Mouse (Mus musculus): Measurements from ENCODE around the gene Tor1b.
"Not testable (repeated sequence)": the region's sequence is repeated elsewhere in the genome, so short reads cannot be mapped to it uniquely, and the experiment has no call there.

The Tor1b gene

DNA sequence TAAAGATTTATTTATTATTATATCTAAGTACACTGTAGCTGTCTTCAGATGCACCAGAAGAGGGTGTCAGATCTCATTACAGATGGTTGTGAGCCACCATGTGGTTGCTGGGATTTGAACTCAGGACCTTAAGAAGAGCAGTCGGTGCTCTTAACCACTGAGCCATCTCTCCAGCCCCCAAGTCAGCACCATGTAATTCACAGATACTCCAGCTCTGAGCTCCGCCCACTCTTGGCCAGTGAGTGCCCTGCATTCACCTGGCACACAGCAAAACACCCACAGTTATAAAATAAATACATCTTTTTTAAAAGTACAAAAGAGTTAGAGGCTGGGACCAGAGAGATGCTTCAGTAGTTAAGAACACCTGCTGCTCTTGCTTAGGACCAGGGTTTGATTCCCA lies 21.9 kb upstream of the Tor1b start:
- DNase-seq (ENCODE audit: low read depth, low spot score), result not testable (repeated sequence)

DNA sequence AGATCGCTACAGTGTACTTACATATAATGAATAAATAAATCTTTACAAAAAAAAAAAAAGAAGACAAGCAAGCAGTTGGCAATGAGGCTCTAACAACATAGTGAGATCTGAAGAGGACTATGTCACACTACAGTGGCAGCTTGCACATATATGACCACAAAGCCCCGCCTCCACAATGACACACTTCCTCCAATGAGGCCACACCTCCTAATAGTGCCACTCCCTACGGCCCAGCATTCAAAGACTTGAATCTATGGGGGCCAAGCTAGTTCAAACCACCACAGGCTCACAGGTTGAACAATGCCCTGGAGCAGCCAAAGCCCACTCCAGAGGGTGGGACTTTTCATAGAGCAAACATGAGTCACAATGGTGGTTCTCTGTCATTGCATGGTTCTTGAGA lies 20.8 kb upstream of the Tor1b start:
- DNase-seq (ENCODE audit: low read depth, low spot score), result no peak

DNA sequence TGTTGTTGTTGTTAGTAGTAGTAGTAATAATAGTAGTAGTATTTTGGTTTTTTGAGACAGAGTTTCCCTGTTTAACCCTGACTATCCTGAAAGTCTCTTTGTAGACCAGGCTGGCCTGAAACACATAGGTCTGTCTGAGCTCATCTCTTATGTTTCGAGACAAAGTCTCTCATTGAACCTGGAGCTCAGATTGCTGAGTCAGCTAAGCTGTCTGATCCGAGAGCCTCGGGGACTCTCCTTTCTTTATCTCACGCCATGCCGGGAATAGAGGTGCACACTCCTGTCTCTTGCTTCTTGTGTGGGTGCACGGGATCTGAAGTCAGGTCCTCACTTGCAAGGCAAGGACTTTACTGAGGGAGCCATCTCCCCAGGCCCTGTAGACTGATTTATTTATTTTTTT lies 19.7 kb upstream of the Tor1b start:
- DNase-seq (ENCODE audit: low read depth, low spot score), result no peak

DNA sequence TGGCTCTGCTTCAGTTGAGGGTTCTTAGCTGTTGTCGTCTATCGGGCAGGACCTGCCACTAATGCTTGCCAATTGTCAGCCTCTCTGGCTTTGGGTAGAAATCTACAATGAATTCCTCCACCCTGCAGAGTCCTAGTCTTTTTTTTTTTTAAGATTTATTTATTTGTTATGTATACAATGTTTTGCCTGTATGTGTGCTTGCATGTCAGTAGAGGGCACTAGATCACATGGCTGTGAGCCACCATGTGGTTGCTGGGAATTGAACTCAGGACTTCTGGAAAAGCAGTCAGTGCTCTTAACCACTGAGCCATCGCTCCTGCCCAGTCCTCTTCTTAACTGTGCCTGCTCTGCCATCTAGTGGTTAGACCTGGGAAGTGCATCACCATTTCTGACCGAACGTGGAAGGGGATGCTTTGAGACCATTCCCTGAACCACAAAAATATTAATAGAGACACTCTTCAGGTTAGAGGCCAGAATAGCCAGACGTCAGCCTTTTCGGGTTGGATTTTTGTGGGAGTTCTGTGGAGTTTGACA lies 18.8 kb upstream of the Tor1b start:
- DNase-seq (ENCODE audit: low read depth, low spot score), result peak; percentile 48

DNA sequence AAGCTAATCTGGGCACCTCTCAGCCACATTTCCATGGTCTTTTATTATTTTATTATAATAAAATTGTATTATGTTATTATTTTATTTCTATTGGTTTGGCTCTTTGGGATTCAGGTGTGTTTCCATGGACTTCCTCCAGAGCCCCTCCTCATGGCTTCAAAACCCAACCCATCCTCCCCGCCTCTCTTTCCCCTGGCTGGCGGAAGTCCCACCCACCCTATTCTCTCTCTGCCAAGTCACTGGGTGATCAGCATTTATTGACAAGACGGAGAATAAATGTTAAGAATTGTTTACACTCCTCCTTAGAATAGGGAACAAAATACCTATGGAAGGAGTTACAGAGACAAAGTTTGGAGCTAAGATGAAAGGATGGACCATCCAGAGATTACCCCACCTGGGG lies 16.0 kb upstream of the Tor1b start:
- no peak for DNase-seq (ENCODE audit: low read depth, low spot score)

DNA sequence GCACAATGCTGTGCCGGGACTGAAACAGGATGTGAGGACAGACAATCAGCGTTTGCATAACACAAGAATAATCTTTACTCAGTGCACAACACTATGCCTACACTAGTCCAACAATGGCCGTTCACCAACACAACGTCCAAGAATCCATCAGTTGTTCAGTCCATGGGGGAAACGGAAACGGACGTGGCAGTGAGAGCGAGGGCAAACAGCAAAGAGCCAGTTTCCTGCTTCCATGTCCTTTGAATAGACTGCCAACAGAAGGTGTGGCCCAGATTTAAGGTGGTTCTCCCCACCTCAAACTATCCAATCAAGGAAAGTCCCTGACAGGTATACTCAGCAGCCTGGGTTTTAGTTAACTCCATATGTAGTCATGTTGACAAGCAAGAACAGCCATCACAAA lies 15.0 kb upstream of the Tor1b start:
- no peak for DNase-seq (ENCODE audit: low read depth, low spot score)

DNA sequence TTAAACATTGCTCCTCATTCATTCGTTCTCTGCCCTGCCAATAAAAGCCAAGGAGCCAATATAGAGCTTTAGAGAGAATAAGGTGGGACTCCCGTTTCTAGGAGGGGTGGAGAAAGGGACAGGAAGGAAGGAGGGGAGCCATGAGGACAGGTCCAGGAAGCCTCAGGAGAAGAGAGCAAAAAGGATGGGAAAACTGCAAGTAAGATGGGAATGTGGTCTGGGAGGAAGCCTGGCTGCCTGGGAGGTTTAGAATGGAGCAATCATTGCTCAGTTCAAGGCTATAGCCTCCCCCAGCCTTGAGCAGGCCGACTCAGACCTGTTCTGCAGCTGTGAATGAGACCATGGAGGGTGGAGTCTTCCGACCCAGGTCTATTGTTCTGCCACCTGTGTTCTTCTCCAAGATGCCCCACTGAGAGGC lies 14.2 kb upstream of the Tor1b start:
- no peak for DNase-seq (ENCODE audit: low read depth, low spot score)

DNA sequence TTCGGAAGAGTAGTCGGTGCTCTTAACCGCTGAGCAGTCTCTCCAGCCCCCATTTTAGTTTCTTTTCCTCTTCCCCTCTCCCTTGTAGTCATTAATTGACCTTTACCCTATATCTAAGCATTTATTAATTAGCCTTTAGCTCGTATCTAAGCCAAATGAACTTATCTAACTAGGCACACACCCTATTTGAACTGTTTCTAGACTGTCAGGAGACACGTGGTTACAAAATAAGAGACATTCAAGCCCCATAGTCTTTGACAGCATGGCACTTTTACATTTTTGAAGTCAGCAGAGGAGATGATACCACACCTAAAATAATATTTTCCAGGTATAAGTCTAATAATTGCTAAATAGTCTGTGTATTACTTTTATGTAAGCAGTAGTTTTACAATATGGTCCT lies 11.2 kb upstream of the Tor1b start:
- DNase-seq (ENCODE audit: low read depth, low spot score), result no peak

DNA sequence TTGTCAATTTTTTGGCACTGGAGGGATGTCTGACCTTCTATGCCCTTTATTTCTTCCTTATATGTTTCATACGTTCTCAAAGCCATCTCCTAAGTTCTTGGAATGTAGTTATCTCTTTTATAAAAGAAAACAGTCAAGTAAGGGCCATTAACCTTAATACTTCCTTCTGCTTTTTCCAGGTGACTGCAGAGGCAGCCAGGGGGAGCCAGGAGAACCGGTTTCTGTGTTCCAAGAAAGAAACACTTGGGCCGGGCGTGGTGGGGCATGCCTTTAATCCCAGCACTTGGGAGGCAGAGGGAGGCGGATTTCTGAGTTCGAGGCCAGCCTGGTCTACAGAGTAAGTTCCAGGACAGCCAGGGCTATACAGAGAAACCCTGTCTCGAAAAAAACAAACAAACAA lies 10.6 kb upstream of the Tor1b start:
- not testable (repeated sequence) for DNase-seq (ENCODE audit: low read depth, low spot score)

DNA sequence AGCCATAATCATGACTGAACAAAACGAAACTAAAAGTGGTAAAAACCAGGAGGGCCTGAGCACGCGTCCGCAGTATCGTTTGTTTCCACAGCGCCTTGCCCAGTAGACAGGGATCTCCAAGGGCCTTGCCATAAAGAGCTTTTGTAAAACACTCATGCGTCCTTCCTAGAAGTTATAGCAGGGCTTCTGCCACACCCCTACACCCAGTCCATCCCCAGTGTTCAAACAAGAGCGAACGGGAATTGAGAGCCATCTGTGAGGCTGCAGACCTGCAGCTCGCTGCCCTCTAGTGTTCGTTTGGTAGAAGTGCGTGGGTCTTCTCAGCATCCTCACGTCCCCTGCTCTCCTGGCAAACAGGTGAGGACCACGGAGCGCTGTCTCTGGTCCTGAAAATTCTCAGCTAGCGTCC lies 10.2 kb upstream of the Tor1b start:
- peak; percentile 57 for DNase-seq (ENCODE audit: low read depth, low spot score)

DNA sequence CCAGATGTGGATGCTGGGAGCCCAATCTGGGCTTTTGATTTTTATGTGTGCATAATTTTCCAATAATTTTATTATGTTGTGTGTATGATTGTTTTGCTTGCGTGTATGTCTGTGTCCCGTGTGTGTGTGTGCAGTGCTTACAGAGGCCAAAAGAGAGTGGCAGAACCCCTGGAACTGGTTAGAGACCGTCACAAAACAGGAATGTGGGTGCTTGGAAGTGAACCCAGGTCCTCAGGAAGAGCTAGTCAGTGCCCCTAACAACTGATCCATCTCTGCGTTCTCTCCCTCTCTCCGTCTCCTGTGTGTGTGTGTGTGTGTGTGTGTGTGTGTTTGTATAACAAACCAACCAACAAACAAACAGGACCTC lies 319 bp upstream of the Tor1b start:
- no peak for DNase-seq (ENCODE audit: low read depth, low spot score)

DNA sequence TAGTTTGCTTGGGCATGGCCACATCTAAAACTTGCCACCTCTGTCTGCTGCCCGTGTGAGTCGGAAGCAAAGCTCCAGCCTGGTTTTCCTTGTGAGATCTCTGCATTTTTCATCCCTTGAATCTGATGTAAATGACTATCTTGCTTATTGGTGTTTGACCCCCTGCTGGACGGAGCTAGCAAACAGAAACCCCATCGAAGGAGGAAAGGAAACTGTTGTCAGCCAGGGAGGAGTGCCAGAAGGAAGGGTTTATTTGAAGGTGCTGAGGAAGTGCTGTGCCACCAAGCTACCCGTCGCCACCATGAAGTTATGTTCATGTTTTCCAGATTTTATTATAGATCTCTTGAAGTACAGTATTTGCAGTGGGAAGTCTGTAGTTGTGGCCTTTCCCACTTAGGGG lies 2.0 kb downstream of the Tor1b start:
- DNase-seq (ENCODE audit: low read depth, low spot score), result no peak

DNA sequence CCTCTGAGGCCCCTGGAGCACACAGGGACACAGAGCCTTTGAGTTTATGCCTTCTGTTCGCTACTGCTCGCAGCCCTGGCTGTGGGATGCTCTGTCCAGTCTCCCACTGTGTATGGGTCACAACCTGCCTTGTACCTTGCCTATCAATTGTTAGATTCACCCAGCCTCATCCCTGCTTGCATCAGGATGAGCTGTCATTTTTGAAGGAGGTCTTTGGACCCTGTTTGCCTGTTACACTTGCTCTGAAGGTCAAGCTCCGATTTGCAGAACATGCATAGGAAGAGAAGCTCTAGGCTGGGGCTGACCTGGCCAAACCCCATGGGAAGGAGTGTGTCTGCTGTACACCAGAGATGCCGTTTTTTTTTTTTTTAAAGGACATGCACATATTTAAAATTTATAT lies 4.8 kb downstream of the Tor1b start:
- DNase-seq (ENCODE audit: low read depth, low spot score), result no peak

DNA sequence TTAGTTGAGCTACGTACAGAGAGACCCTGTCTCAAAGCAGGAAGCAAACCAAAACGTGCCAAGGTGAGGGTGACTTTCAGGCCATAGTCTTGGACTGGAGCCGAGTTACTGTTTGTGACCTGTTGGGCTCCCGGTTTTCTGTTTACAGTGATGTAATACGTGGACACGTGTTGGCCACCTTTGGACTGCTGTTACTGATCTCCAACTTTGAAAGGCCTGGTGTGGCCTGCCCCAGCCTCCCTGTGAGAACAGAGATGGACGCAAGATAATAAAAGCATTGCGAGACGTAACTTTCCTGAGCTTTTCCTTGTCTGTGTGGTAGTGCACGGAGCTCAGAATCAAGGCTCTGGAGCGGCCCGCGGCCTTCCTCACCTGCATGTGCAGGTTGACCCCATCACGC lies 6.0 kb downstream of the Tor1b start:
- no peak for DNase-seq (ENCODE audit: low read depth, low spot score)

DNA sequence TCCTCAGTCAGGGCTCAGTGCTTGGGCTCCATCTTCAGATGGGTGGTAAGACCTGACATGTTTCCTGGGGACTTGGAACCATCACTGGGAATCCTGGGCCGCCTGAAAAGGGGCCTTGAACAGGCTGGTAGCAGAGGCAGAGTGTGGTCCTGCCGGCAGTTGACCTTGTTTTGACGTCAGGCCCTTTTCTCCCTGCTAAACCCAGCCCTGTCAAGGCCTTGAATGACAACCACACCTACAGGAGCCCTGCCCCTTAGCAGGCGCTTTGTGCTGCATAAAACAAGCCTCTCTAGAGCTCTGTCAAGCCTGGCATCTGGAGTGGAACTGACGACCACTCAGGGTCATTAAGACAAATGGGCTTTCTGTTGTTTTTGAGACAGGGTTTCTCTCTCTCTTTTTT lies 7.1 kb downstream of the Tor1b start:
- no peak for DNase-seq (ENCODE audit: low read depth, low spot score)

DNA sequence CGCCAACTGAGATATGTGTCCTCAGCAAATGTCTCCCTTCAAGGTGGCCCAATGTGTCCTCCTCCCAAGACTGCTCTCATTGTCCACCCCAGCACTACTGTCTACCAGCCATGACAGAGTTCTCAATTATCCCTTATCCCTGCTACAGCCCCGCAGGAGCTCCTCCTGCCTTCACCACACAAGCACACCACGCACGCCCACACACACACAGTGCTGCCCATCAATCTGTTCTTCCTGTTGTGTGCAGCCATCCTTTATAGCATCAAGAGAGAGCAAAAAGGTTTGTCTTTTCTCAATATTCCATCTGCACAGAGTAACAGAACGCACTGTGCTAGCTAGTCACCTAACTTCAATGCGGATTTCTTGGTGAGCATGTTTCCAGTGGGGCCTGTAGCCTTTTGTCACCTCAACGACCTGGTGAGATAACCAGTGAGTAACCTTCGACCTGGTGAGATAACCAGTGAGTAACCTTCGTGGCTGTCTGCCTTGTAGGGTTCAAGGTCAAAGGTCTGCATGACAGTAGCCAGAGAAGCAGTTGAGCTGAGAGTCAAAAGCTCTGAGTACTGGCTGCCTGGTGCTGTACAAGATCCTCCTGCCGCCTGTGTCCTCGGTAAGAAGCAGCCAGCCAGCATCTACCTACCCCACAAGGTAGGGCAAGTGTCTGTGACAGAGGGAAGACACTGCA lies 10.0 kb downstream of the Tor1b start:
- no peak for DNase-seq (ENCODE audit: low read depth, low spot score)

DNA sequence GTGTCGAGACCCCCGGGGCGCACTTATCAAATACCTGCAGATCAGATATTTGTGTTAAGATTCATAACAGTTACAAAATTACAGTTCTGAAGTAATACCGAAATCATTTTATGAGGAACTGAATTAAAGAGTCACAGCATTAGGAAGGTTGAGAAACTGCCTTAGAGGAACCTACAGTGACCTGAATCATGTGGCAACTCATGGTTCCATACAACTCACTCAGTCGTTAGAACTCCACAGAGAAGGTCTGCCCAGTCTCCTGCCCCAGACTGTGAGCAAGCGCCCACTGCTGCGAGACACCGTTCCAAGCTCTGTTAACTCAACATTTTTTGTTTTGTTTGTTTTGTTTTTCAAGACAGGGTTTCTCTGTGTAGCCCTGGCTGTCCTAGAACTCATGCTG lies 12.9 kb downstream of the Tor1b start:
- DNase-seq (ENCODE audit: low read depth, low spot score), result no peak

DNA sequence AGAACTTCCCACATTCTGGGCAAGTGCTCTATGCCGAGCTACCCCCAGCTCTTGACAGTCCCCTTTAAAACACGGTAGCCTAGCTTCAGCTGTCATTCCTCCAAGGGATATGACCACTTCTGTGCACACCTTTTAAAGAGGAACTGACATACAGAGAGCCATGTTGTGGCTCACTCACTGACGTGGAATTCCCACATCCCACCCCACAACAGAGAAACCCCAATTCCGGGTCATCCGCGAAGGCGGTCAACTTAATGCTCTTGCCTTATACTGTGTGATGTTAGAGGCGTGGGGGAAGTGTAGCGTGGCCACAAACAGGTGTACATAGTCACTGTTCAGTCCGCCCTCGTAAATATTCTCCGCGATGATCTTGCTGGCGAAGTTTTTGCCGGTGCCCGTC lies 14.1 kb downstream of the Tor1b start:
- no peak for DNase-seq (ENCODE audit: low read depth, low spot score)

DNA sequence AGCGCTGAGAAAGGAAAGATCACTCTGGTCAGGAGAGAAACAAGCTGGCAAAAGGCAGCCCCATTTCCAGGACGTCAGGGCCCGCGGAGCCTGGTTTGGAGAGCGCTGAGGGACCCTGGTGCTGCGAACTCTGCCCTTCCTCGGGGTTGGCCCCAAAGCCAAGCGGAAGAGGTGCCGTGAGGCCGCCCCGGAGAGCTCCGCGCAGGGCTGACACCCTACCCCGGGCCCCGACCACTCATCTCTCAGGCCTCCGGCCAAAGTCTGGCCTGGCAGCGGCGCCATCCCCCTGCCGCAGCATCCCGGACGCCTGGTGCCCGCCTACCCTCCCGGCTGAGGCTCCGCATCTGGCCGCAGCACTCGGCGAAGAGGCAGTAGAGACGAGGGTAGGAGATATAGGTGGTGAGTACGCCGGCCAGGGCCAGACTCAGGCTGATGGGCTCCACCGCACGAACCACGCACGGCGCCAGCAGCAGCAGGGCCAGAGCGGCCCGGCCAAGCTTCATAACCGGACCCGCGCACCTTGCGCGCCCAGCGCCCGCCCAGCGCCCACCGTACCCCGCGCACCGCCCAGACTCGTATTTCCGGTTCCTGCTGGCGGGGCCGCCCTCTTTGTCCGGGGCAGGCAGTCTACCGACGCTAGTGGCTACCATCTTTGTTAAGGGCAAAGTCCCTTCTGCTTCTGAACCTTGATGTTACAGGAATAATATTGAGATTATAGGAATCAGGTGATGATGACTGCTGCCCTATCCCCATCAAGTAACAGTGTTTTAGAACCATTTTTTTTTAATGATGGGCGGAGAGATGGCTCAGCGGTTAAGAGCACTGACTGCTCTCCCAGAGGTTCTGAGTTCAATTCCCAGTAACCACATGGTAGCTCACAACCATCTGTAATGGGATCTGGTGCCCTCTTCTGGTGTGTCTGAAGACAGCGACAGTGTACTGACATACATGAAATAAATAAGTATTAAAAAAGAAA lies 14.9 kb downstream of the Tor1b start, which contains the start of gene Tor1a:
TSS of gene Tor1a (minus strand) at position 582 of the 976 bp plus-strand sequence.
- DNase-seq (ENCODE audit: low read depth, low spot score), result peak; percentile 72

DNA sequence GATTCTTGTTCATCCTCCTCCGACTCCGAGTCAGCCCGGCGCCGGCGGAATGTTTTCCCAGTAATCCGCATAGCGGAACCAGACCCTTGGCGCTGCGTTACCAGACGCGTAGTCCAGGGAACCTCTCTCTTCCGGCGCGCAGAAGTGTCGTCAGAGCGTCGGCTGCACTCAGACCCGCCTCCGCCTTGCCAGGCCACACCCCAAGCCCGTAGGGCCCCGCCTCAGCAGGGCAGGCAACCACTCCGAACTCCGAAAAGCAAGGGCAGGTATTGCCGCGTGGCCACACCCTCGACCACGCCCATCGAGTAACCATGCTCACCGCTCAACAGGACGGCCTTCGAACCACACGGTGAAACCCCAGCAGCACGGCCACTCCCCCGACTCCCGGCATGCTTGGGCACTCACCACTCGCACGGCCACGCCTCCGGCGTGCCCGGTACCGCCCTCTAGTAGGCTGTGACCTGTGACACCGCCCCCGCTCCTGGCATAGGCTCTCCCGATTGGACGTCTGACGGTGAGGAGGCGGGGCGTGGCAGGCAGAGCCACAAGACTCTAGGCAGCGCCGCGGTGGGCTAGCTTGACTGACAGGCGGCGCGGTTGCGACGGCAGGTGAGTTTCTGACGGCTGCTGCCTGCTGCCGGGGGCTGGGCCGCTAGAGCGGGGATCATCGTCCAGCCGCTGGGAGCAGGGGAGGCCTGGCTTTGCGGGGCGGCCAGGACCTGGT lies 29.2 kb downstream of the Tor1b start, which contains the start of the genes BC005624 and Usp20:
TSS of gene BC005624 (minus strand) at position 412 of the 724 bp plus-strand sequence.
TSS of gene Usp20 (plus strand) at position 490 of the 724 bp plus-strand sequence.
- peak; percentile 99 for DNase-seq (ENCODE audit: low read depth, low spot score)

DNA sequence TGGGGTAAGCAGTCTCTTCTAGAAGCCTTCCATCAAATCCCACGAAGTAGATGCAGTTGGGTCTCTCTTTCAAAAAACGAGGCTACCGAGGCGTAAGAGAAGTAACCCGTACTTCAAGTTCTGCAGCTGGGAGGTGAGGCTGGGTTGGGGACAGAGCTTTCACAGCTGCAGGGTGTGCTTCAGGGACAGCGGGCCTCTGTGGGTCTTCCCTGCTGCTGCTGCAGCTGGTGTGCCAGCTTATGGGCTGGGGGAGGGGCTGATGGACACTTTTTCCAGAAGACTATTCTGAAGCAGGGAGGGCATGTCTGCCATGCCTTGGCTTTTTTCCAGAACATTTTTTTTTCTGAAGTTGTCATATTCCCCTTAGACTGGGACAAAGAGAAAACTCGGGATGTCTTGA lies 30.3 kb downstream of the Tor1b start:
- no peak for DNase-seq (ENCODE audit: low read depth, low spot score)

Data from c-Kit-negative CD71-positive TER-119-positive erythroid progenitor cells, embryonic 14.5 days (primary cell).